Mouse (Mus musculus) forebrain, embryonic 12.5 days (tissue): ENCODE results near the gene Rem2. TPM values are rescaled to one million over a fixed set of nuclear protein-coding genes. Genes with fewer than 3 reads are reported as not detected.

ENCODE experiments used
- ATAC-seq: fragments of 200-750 bp; cut with Nextera tagmentation; 2 replicates; pipeline ENCODE4 v1.8.0; 2017; ENCODE audit warnings: moderate TSS enrichment; ENCODE audit not compliant: low FRiP score
- H3K27ac ChIP-seq: fragments of 300-500 bp; sonication (generic); 2 replicates; pipeline ENCODE4 v1.5.1; 2016; ENCODE audit warnings: mild to moderate bottlenecking
- H3K27me3 ChIP-seq: fragments of 300-500 bp; sonication (generic); 2 replicates; pipeline ENCODE4 v1.6.1; 2016; ENCODE audit warnings: mild to moderate bottlenecking
- H3K36me3 ChIP-seq: fragments of 300-500 bp; sonication (generic); replicated peaks from 2 replicates; pipeline ENCODE4 v1.6.1; 2016; ENCODE audit warnings: mild to moderate bottlenecking
- H3K4me1 ChIP-seq: fragments of 300-500 bp; sonication (generic); 2 replicates; pipeline ENCODE4 v1.6.1; 2016
- H3K4me2 ChIP-seq: fragments of 300-500 bp; sonication (generic); 2 replicates; pipeline ENCODE4 v1.6.1; 2016; ENCODE audit warnings: mild to moderate bottlenecking, moderate library complexity
- H3K4me3 ChIP-seq: fragments of 300-500 bp; sonication (generic); replicated peaks from 2 replicates; pipeline ENCODE4 v1.5.1; 2016; ENCODE audit warnings: mild to moderate bottlenecking
- H3K9ac ChIP-seq: fragments of 300-500 bp; sonication (generic); 2 replicates; pipeline ENCODE4 v1.6.1; 2016; ENCODE audit warnings: mild to moderate bottlenecking
- H3K9me3 ChIP-seq: fragments of 300-500 bp; sonication (generic); 2 replicates; pipeline ENCODE4 v1.6.1; 2016
- WGBS: fragments of 180-500 bp; shearing (Covaris S2); methylation state at CpG from one replicate; pipeline ENCODE4 v1.1.7; 2016; 5-methylcytosine and 5-hydroxymethylcytosine counted together
- polyA plus RNA-seq: library from polyadenylated mRNA; unstranded; fragments of >200 nt; fragmentation: Nextera tagmentation; extraction: Ambion mirVana; gene quantifications from 2 replicates; pipeline ENCODE4 v1.2.1, GENCODE M21; 2016

Rem2 gene
- polyA plus RNA-seq, 1 experiment from 2014 or later, result 26.1 TPM

GRCm38 (mm10) chr14:54509774-54510173 lies 33.9 kb downstream of the Rem2 start:
- Histone ChIP-seq H3K27ac (no peak overlapping the region), H3K4me1 (no peaks in the 10 kb centered on the region), H3K9me3 (no peaks in the 10 kb centered on the region), H3K4me3 (no peak overlapping the region), H3K4me2 (no peak overlapping the region), H3K9ac (no peak overlapping the region), H3K36me3 (peaks cover 91% of the 10 kb centered on the region), H3K27me3 (no peaks in the 10 kb centered on the region)
- WGBS, result 91% methylated on average over 9 of the region's 9 CpGs
- no peak for ATAC-seq

- 6% methylated on average over 17 of the region's 17 CpGs for WGBS
- no peak; the same call in 1 of the 2 replicates for ATAC-seq
- H3K9ac ChIP-seq, result peak overlapping the region; percentile 65
- peak overlapping the region; percentile 74; the same call in 1 of the 2 replicates for H3K27ac ChIP-seq
- H3K4me2 ChIP-seq, result peak overlapping the region; percentile 72
- no peaks in the 10 kb centered on the region for H3K9me3 ChIP-seq
- H3K36me3 ChIP-seq, result peaks cover 35% of the 10 kb centered on the region
- H3K4me1 ChIP-seq, result peaks cover 12% of the 10 kb centered on the region
- H3K4me3 ChIP-seq, result peak overlapping the region; percentile 73
- no peaks in the 10 kb centered on the region for H3K27me3 ChIP-seq
These were observed 40.9 kb downstream of the Rem2 start for GRCm38 (mm10) chr14:54516710-54517310.

GRCm38 (mm10) chr14:54523600-54523999 lies 47.7 kb downstream of the Rem2 start:
- WGBS, result 27% methylated on average over 6 of the region's 6 CpGs
- no peaks in the 10 kb centered on the region for H3K27me3 ChIP-seq
- no peak for ATAC-seq

GRCm38 (mm10) chr14:54527227-54528006 lies 51.5 kb downstream of the Rem2 start:
- peak overlapping the region; percentile 64 for H3K4me2 ChIP-seq
- peaks cover 13% of the 10 kb centered on the region for H3K4me1 ChIP-seq
- no peaks in the 10 kb centered on the region for H3K36me3 ChIP-seq
- WGBS, result under 1% methylated on average over 18 of the region's 18 CpGs
- H3K27me3 ChIP-seq, result no peaks in the 10 kb centered on the region
- H3K4me3 ChIP-seq, result peak overlapping the region; percentile 39
- ATAC-seq, result peak; percentile 77
- peak overlapping the region; percentile 75 for H3K27ac ChIP-seq
- H3K9ac ChIP-seq, result peak overlapping the region; percentile 61
- H3K9me3 ChIP-seq, result no peaks in the 10 kb centered on the region

More at GRCm38 (mm10) chr14:54523600-54523999, 47.7 kb downstream of the Rem2 start:
- Histone ChIP-seq H3K4me3 (no peak overlapping the region), H3K4me2 (no peak overlapping the region), H3K27ac (no peak overlapping the region), H3K9ac (no peak overlapping the region), H3K9me3 (no peaks in the 10 kb centered on the region), H3K4me1 (peaks cover 13% of the 10 kb centered on the region), H3K36me3 (no peaks in the 10 kb centered on the region)

DNA sequence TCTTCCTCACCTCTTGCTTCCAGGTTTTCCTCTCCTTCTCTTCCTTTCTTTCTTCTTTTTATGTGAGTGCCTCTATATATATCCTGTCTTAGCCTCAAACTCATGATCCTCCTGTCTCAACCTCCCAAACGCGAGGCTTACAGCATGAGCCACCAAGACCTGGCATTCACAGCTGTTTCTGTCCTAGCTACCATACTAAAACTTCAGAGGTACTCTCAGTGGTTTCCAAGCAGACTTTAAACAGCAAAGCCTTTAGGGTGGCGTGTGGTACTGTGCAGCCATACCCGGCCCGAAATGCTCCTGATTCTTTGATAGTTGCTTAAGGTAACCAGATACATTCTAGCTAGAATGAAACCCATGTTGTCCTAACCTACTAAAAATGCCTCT lies 52.1 kb downstream of the Rem2 start:
- H3K36me3 ChIP-seq, result no peaks in the 10 kb centered on the region
- no peak for ATAC-seq
- no peaks in the 10 kb centered on the region for H3K27me3 ChIP-seq
- H3K4me1 ChIP-seq, result peaks cover 13% of the 10 kb centered on the region
- H3K27ac ChIP-seq, result peak overlapping the region; percentile 75
- no peaks in the 10 kb centered on the region for H3K9me3 ChIP-seq
- no peak overlapping the region for H3K9ac ChIP-seq
- 21% methylated on average over 5 of the region's 5 CpGs for WGBS
- H3K4me2 ChIP-seq, result peak overlapping the region; percentile 64; the same call in 1 of the 2 replicates
- no peak overlapping the region for H3K4me3 ChIP-seq

GRCm38 (mm10) chr14:54528446-54529111 lies 52.7 kb downstream of the Rem2 start:
- peak; percentile 72 for ATAC-seq
- no peak overlapping the region for H3K4me2 ChIP-seq

More at GRCm38 (mm10) chr14:54528446-54529111, 52.7 kb downstream of the Rem2 start:
- H3K27me3 ChIP-seq, result no peaks in the 10 kb centered on the region
- 12% methylated on average over 17 of the region's 17 CpGs for WGBS
- H3K27ac ChIP-seq, result peak overlapping the region; percentile 75
- H3K9me3 ChIP-seq, result no peaks in the 10 kb centered on the region
- no peak overlapping the region for H3K4me3 ChIP-seq
- no peak overlapping the region for H3K9ac ChIP-seq
- H3K36me3 ChIP-seq, result no peaks in the 10 kb centered on the region
- H3K4me1 ChIP-seq, result peaks cover 13% of the 10 kb centered on the region

Other genes with a start within 250 kb of the Rem2 start
- gene Dad1, start 222.0 kb upstream of the Rem2 start, polyA plus RNA-seq, result 234 and 241 TPM in 2 replicates
- gene Abhd4, start 221.9 kb upstream of the Rem2 start, polyA plus RNA-seq, result 46.3 and 48.5 TPM in 2 replicates
- gene Olfr49, start 191.2 kb upstream of the Rem2 start, polyA plus RNA-seq, result not detected in 2 replicates
- gene Oxa1l, start 115.3 kb upstream of the Rem2 start, polyA plus RNA-seq, result 42.6 and 52.9 TPM in 2 replicates
- gene Slc7a7, start 58.3 kb upstream of the Rem2 start, polyA plus RNA-seq, result 4.2 and 5.4 TPM in 2 replicates
- gene Mrpl52, start 49.2 kb upstream of the Rem2 start, polyA plus RNA-seq, result 274 and 307 TPM in 2 replicates
- 76.0 and 79.2 TPM in 2 replicates for gene Mmp14, start 44.5 kb upstream of the Rem2 start, polyA plus RNA-seq
- gene Lrp10, start 12.0 kb upstream of the Rem2 start, polyA plus RNA-seq, result 26.2 and 29.8 TPM in 2 replicates
- 122 and 125 TPM in 2 replicates for gene Prmt5, start 41.4 kb downstream of the Rem2 start, polyA plus RNA-seq
- gene Haus4, start 78.5 kb downstream of the Rem2 start, polyA plus RNA-seq, result 43.5 and 47.5 TPM in 2 replicates
- gene Ajuba, start 101.5 kb downstream of the Rem2 start, polyA plus RNA-seq, result 37.5 and 47.3 TPM in 2 replicates
- 9.0 and 9.2 TPM in 2 replicates for gene 4931414P19Rik, start 129.9 kb downstream of the Rem2 start, polyA plus RNA-seq
- 395 and 399 TPM in 2 replicates for gene Psmb5, start 141.9 kb downstream of the Rem2 start, polyA plus RNA-seq
- gene Psmb11, start 145.3 kb downstream of the Rem2 start, polyA plus RNA-seq, result 0.04 TPM in 1 of 2 replicates, not detected in the other
- not detected in 2 replicates for gene Gm17606, start 164.9 kb downstream of the Rem2 start, polyA plus RNA-seq
- gene Cdh24, start 165.3 kb downstream of the Rem2 start, polyA plus RNA-seq, result 9.8 and 10.7 TPM in 2 replicates
- gene 1700123O20Rik, start 210.1 kb downstream of the Rem2 start, polyA plus RNA-seq, result 87.5 and 89.7 TPM in 2 replicates
- gene Acin1, start 210.8 kb downstream of the Rem2 start, polyA plus RNA-seq, result 188 and 190 TPM in 2 replicates
- gene Gm29776, start 222.7 kb downstream of the Rem2 start, polyA plus RNA-seq, result not detected in 2 replicates
- gene Cebpe, start 236.1 kb downstream of the Rem2 start, polyA plus RNA-seq, result not detected in 2 replicates